In genomic region chr4:101263968-101264740, GRCm38 (mm10) we compare ENCODE assay signal across 8 mouse cellular contexts. TPM values are rescaled to one million over a fixed set of nuclear protein-coding genes. Genes with fewer than 3 reads are reported as not detected.
DNase-seq lines count a peak whose midpoint lies in the region; ATAC-seq and TF ChIP-seq lines count a peak whose summit lies in the region.

No protein-coding gene starts in this region.

- peak overlapping the region; percentile 86 for H3K9ac ChIP-seq in hindbrain, embryonic 11.5 days (ENCODE audit: low read depth, low read length)

- DNase-seq in heart, embryonic 10.5 days (ENCODE audit: low spot score) = peak; percentile 80
- DNase-seq in heart, adult 8-10 months (ENCODE audit: low spot score) = no peak
- peak; percentile 52 for DNase-seq in brain, adult 2 months (ENCODE audit: low read depth, low spot score)
- no peak for DNase-seq in hindbrain, embryonic 11.5 days (ENCODE audit: low spot score)
- peak; percentile 32 for DNase-seq in lung, postnatal 10 days
- DNase-seq in right cerebral cortex, postnatal 4 days = peak; percentile 26
- no peak for DNase-seq in kidney, postnatal 14 days

- no peak for TF ChIP-seq CTCF in C2C12 (IDR thresholded peaks at IDR 0.05; ENCODE audit: control insufficient read depth, insufficient read depth, insufficient read length)

- H3K9me3 ChIP-seq in heart, embryonic 10.5 days = no peaks in the 10 kb centered on the region
- no peaks in the 10 kb centered on the region for H3K9me3 ChIP-seq in hindbrain, embryonic 11.5 days (ENCODE audit: control insufficient read depth, low read length)

- WGBS in heart, embryonic 10.5 days = 6% methylated on average over 26 of the region's 26 CpGs
- 8% methylated on average over 26 of the region's 26 CpGs for WGBS in hindbrain, embryonic 11.5 days

- H3K27ac ChIP-seq in heart, embryonic 10.5 days = peak overlapping the region; percentile 95
- peak overlapping the region; percentile 72 for H3K27ac ChIP-seq in hindbrain, embryonic 11.5 days (ENCODE audit: low read depth, low read length)

- peak; percentile 44 for ATAC-seq in hindbrain, embryonic 11.5 days (ENCODE audit: low FRiP score)

- H3K79me2 ChIP-seq in C2C12 (ENCODE audit: control insufficient read depth, insufficient read depth) = peaks cover 58% of the 10 kb centered on the region

- peak overlapping the region; percentile 74 for H3K4me2 ChIP-seq in hindbrain, embryonic 11.5 days (replicated peaks; ENCODE audit: low read depth, low read length)

- peak overlapping the region; percentile 74 for H3K4me3 ChIP-seq in heart, embryonic 10.5 days
- H3K4me3 ChIP-seq in C2C12 (ENCODE audit: insufficient read depth, poor library complexity, severe bottlenecking) = peak overlapping the region; percentile 65
- H3K4me3 ChIP-seq in hindbrain, embryonic 11.5 days (ENCODE audit: low read depth, low read length) = peak overlapping the region; percentile 93

- H3K36me3 ChIP-seq in heart, embryonic 10.5 days = no peaks in the 10 kb centered on the region
- no peaks in the 10 kb centered on the region for H3K36me3 ChIP-seq in C2C12 (ENCODE audit: control insufficient read depth, insufficient read depth)
- no peaks in the 10 kb centered on the region for H3K36me3 ChIP-seq in hindbrain, embryonic 11.5 days (ENCODE audit: control insufficient read depth, insufficient read depth, low read length)

- H3K79me3 ChIP-seq in C2C12 (ENCODE audit: low read depth) = peaks cover 29% of the 10 kb centered on the region

- H3ac ChIP-seq in C2C12 (ENCODE audit: control insufficient read depth, insufficient read length, low read depth) = peak overlapping the region; percentile 70

- no peaks in the 10 kb centered on the region for H3K27me3 ChIP-seq in heart, embryonic 10.5 days (ENCODE audit: insufficient read depth, poor library complexity, severe bottlenecking)
- H3K27me3 ChIP-seq in C2C12 (ENCODE audit: control insufficient read depth, insufficient read depth, insufficient read length) = no peaks in the 10 kb centered on the region
- no peaks in the 10 kb centered on the region for H3K27me3 ChIP-seq in hindbrain, embryonic 11.5 days (ENCODE audit: control insufficient read depth, insufficient read depth, low read length)

- 0 out of 2 replicates have a peak, but pooled peaks cover 5% of the 10 kb centered on the region for H3K4me1 ChIP-seq in heart, embryonic 10.5 days
- no peaks in the 10 kb centered on the region for H3K4me1 ChIP-seq in hindbrain, embryonic 11.5 days (replicated peaks; ENCODE audit: control insufficient read depth, insufficient read depth, low read length)

TF ChIP-seq in C2C12, 6 proteins besides CTCF, POLR2A, EP300 and RAD21:
- no peak for TF ChIP-seq CEBPB (IDR thresholded peaks at IDR 0.05; ENCODE audit: low read depth)
- TF ChIP-seq FOSL1 (IDR thresholded peaks at IDR 0.05; ENCODE audit: insufficient read depth, low read length, poor library complexity, severe bottlenecking) = no peak
- TF ChIP-seq MYOG (IDR thresholded peaks at IDR 0.05; ENCODE audit: control insufficient read depth, extremely low read depth, insufficient read length) = no peak
- TF ChIP-seq USF1 (IDR thresholded peaks at IDR 0.05; ENCODE audit: low read depth) = no peak
- TF ChIP-seq MYOD1 (IDR thresholded peaks at IDR 0.05; ENCODE audit: control insufficient read depth, insufficient read length, low read depth) = no peak
- TF ChIP-seq MAX (IDR thresholded peaks at IDR 0.05) = no peak

RNA-seq across cellular contexts. Expression of gene Jak1, which starts 0.9 kb away (rescaled TPM):
- polyA plus RNA-seq in heart, embryonic 10.5 days (2016; fragmentation: Nextera tagmentation; extraction: Ambion mirVana) = 55.9 and 61.4 TPM in 2 replicates
- 100 to 1,000 TPM in 1 of 4 experiments, 10 to 100 TPM in 3; 80.9 to 106 (median 90.0) TPM for total RNA-seq in heart, adult 8-10 months (2022)
- 26.1 TPM for polyA plus RNA-seq in C2C12 (2012; fragmentation: generic; extraction: Trizol)
- polyA plus RNA-seq in hindbrain, embryonic 11.5 days (2014; fragmentation: Nextera tagmentation; extraction: Ambion mirVana) = 62.9 and 68.0 TPM in 2 replicates

Comparison
In these comparisons a context has a peak if more than half of its experiments do, and no peak if none do; other contexts are left out.
1. DNase-seq: peak in heart, embryonic 10.5 days (single experiment), brain, adult 2 months (single experiment), lung, postnatal 10 days (single experiment) and right cerebral cortex, postnatal 4 days (single experiment); none in heart, adult 8-10 months (single experiment), hindbrain, embryonic 11.5 days (single experiment) and kidney, postnatal 14 days (single experiment).
2. Peak in every context shown above with its lines, with median percentiles within 50 percentile points of each other: H3K4me3 ChIP-seq.